Mouse (Mus musculus) C2C12 (cell line): ENCODE measurements around the gene Slc25a12.

Experiments used
- CEBPB ChIP-seq: IDR thresholded peaks from one replicate; pipeline ENCODE4 v1.6.1; 2011; ENCODE audit warnings: low read depth, mild to moderate bottlenecking, control low read depth, moderate library complexity
- CTCF ChIP-seq: IDR thresholded peaks from one replicate; pipeline ENCODE4 v1.5.1; 2011; ENCODE audit not compliant: control insufficient read depth, insufficient read depth, insufficient read length
- FOSL1 ChIP-seq: IDR thresholded peaks from one replicate; pipeline ENCODE4 v1.8.0; 2011; ENCODE audit warnings: mild to moderate bottlenecking, low read length; ENCODE audit not compliant: poor library complexity, insufficient read depth, severe bottlenecking
- MAX ChIP-seq: IDR thresholded peaks from one replicate; pipeline ENCODE4 v1.6.1; 2011; ENCODE audit warnings: mild to moderate bottlenecking, control low read depth
- MYOD1 ChIP-seq: IDR thresholded peaks from one replicate; pipeline ENCODE4 v1.6.1; 2011; ENCODE audit warnings: low read depth; ENCODE audit not compliant: control insufficient read depth, insufficient read length
- MYOG ChIP-seq: IDR thresholded peaks from one replicate; pipeline ENCODE4 v1.6.1; 2011; ENCODE audit not compliant: control insufficient read depth, insufficient read length; ENCODE audit errors: extremely low read depth
- USF1 ChIP-seq: IDR thresholded peaks from one replicate; pipeline ENCODE4 v1.6.1; 2011; ENCODE audit warnings: low read depth, mild to moderate bottlenecking, control low read depth, moderate library complexity

GRCm38 (mm10) chr2:71353306-71354054 is 14.1 kb downstream of the Slc25a12 start:
- TF ChIP-seq USF1 (no peak), CTCF (no peak), MAX (no peak), CEBPB (no peak), MYOG (no peak), FOSL1 (no peak), MYOD1 (no peak)
